Comparison of ENCODE assay signal across 16 mouse cellular contexts in genomic region chr8:90492521-90493225, GRCm38 (mm10).
DNase-seq lines count a peak whose midpoint lies in the region; ATAC-seq lines count a peak whose summit lies in the region.
"Had no signal": no experiment of that assay in that cellular context is flagged by ENCODE, and none has a peak within 500 bp of the region (broad histone marks: within the 10 kb centered on the region; RNA-seq: fewer than 3 reads in every experiment).

No protein-coding gene starts in this region.

- H3K9ac ChIP-seq in neural tube, embryonic 11.5 days (ENCODE audit: low read length), result no peak overlapping the region
- no peak overlapping the region for H3K9ac ChIP-seq in hindbrain, embryonic 12.5 days
- no peak overlapping the region for H3K9ac ChIP-seq in neural tube, embryonic 15.5 days (replicated peaks)
- H3K9ac ChIP-seq: liver, embryonic 14.5 days had no signal

- no peak overlapping the region for H3K4me2 ChIP-seq in neural tube, embryonic 11.5 days (ENCODE audit: low read depth)
- H3K4me2 ChIP-seq in hindbrain, embryonic 12.5 days (replicated peaks), result no peak overlapping the region
- no peak overlapping the region for H3K4me2 ChIP-seq in neural tube, embryonic 15.5 days

- peaks cover 30% of the 10 kb centered on the region for H3K4me1 ChIP-seq in neural tube, embryonic 11.5 days (ENCODE audit: control insufficient read depth, insufficient read depth, low read length)
- peaks cover 56% of the 10 kb centered on the region for H3K4me1 ChIP-seq in hindbrain, embryonic 12.5 days
- peaks cover 53% of the 10 kb centered on the region for H3K4me1 ChIP-seq in neural tube, embryonic 15.5 days

- peak; percentile 28; the same call in 1 of the 2 replicates for ATAC-seq in frontal cortex, adult (ENCODE audit: low TSS enrichment)
- no peak for ATAC-seq in neural tube, embryonic 11.5 days (ENCODE audit: insufficient read depth, low FRiP score, low TSS enrichment)
- ATAC-seq in hindbrain, embryonic 12.5 days (ENCODE audit: low FRiP score), result no peak
- no peak for ATAC-seq in neural tube, embryonic 15.5 days (ENCODE audit: low FRiP score)
- ATAC-seq: intestine, postnatal 0 days had no signal

- H3K27ac ChIP-seq in neural tube, embryonic 11.5 days (ENCODE audit: low read depth, low read length), result peak overlapping the region; percentile 36
- peak overlapping the region; percentile 65 for H3K27ac ChIP-seq in hindbrain, embryonic 12.5 days
- H3K27ac ChIP-seq in neural tube, embryonic 15.5 days (replicated peaks), result peak overlapping the region; percentile 64
- H3K27ac ChIP-seq: liver, embryonic 14.5 days had no signal

- no peak overlapping the region for H3K4me3 ChIP-seq in neural tube, embryonic 11.5 days (ENCODE audit: low read depth, low read length)
- no peak overlapping the region for H3K4me3 ChIP-seq in hindbrain, embryonic 12.5 days
- no peak overlapping the region for H3K4me3 ChIP-seq in neural tube, embryonic 15.5 days (replicated peaks)

- H3K27me3 ChIP-seq in neural tube, embryonic 11.5 days (ENCODE audit: control insufficient read depth, insufficient read depth, low read length), result no peaks in the 10 kb centered on the region
- H3K27me3 ChIP-seq in hindbrain, embryonic 12.5 days, result no peaks in the 10 kb centered on the region
- no peaks in the 10 kb centered on the region for H3K27me3 ChIP-seq in neural tube, embryonic 15.5 days (replicated peaks)

- DNase-seq in frontal cortex, postnatal 14 days (ENCODE audit: low spot score in 2 of 2), result no peak
- DNase-seq in neural tube, embryonic 11.5 days (ENCODE audit: low spot score), result no peak
- no peak for DNase-seq in neural tube, embryonic 10.5 days (ENCODE audit: extremely low spot score, low spot score)
- DNase-seq in left cerebral cortex, adult 9 months (ENCODE audit: low spot score in 2 of 2), result no peak
- DNase-seq in kidney, postnatal 10 days, result no peak
- DNase-seq: adrenal gland, postnatal 10 days; heart, adult 18-20 months; kidney, postnatal 14 days; right cerebral cortex, postnatal 25 days; thymus, postnatal 36 days had no signal

- no peaks in the 10 kb centered on the region for H3K36me3 ChIP-seq in neural tube, embryonic 11.5 days (ENCODE audit: control insufficient read depth, insufficient read depth, low read length)
- no peaks in the 10 kb centered on the region for H3K36me3 ChIP-seq in hindbrain, embryonic 12.5 days
- no peaks in the 10 kb centered on the region for H3K36me3 ChIP-seq in neural tube, embryonic 15.5 days
- H3K36me3 ChIP-seq: G1E had no signal

- no peaks in the 10 kb centered on the region for H3K9me3 ChIP-seq in neural tube, embryonic 11.5 days (ENCODE audit: control insufficient read depth, low read length)
- no peaks in the 10 kb centered on the region for H3K9me3 ChIP-seq in hindbrain, embryonic 12.5 days (replicated peaks)
- H3K9me3 ChIP-seq in neural tube, embryonic 15.5 days (replicated peaks), result no peaks in the 10 kb centered on the region

- WGBS in neural tube, embryonic 11.5 days, result 55% methylated on average over 14 of the region's 14 CpGs
- WGBS in hindbrain, embryonic 12.5 days, result 47% methylated on average over 14 of the region's 14 CpGs
- WGBS in neural tube, embryonic 15.5 days, result 37% methylated on average over 14 of the region's 14 CpGs
